Mouse (Mus musculus) midbrain, embryonic 15.5 days (tissue): ENCODE results near the gene Mt4. TPM values are rescaled to one million over a fixed set of nuclear protein-coding genes. Genes with fewer than 3 reads are reported as not detected.
"Not testable (repeated sequence)": the region's sequence is repeated elsewhere in the genome, so short reads cannot be mapped to it uniquely, and the experiment has no call there.

ENCODE experiments used
- ATAC-seq: fragments of 200-750 bp; cut with Nextera tagmentation; replicated peaks from 2 replicates; pipeline ENCODE4 v1.8.0; 2017; ENCODE audit warnings: moderate TSS enrichment
- H3K27ac ChIP-seq: fragments of 300-500 bp; sonication (generic); 2 replicates; pipeline ENCODE4 v1.5.1; 2015; ENCODE audit warnings: mild to moderate bottlenecking, inconsistent platforms
- H3K27me3 ChIP-seq: fragments of 300-500 bp; sonication (generic); replicated peaks from 2 replicates; pipeline ENCODE4 v1.6.1; 2015; ENCODE audit warnings: inconsistent platforms
- H3K36me3 ChIP-seq: fragments of 300-500 bp; sonication (generic); replicated peaks from 2 replicates; pipeline ENCODE4 v1.6.1; 2015; ENCODE audit warnings: inconsistent platforms
- H3K4me1 ChIP-seq: fragments of 300-500 bp; sonication (generic); 2 replicates; pipeline ENCODE4 v1.6.1; 2015; ENCODE audit warnings: inconsistent platforms
- H3K4me2 ChIP-seq: fragments of 300-500 bp; sonication (generic); 2 replicates; pipeline ENCODE4 v1.6.1; 2015; ENCODE audit warnings: inconsistent platforms, mild to moderate bottlenecking, moderate library complexity
- H3K4me3 ChIP-seq: fragments of 300-500 bp; sonication (generic); 2 replicates; pipeline ENCODE4 v1.5.1; 2015; ENCODE audit warnings: mild to moderate bottlenecking, inconsistent platforms
- H3K9ac ChIP-seq: fragments of 300-500 bp; sonication (generic); 2 replicates; pipeline ENCODE4 v1.6.1; 2015; ENCODE audit warnings: mild to moderate bottlenecking, inconsistent platforms
- H3K9me3 ChIP-seq: fragments of 300-500 bp; sonication (generic); 2 replicates; pipeline ENCODE4 v1.6.1; 2016; ENCODE audit warnings: inconsistent platforms
- WGBS: fragments of 180-500 bp; shearing (Covaris S2); methylation state at CpG from one replicate; pipeline ENCODE4 v1.1.7; 2015; ENCODE audit warnings: mixed read lengths; 5-methylcytosine and 5-hydroxymethylcytosine counted together
- polyA plus RNA-seq: library from polyadenylated mRNA; unstranded; fragments of >200 nt; fragmentation: Nextera tagmentation; extraction: Ambion mirVana; gene quantifications from 2 replicates; pipeline ENCODE4 v1.2.1, GENCODE M21; 2015

The Mt4 gene
- polyA plus RNA-seq, 1 experiment from 2014 or later: not detected

- no peak for ATAC-seq
- no peak overlapping the region for H3K27ac ChIP-seq
- H3K4me2 ChIP-seq: no peak overlapping the region
- H3K4me3 ChIP-seq: no peak overlapping the region
- WGBS: 86% methylated on average over 4 of the region's 4 CpGs
- no peak overlapping the region for H3K9ac ChIP-seq
- H3K36me3 ChIP-seq: no peaks in the 10 kb centered on the region
- H3K9me3 ChIP-seq: no peaks in the 10 kb centered on the region
- H3K27me3 ChIP-seq: no peaks in the 10 kb centered on the region
- no peaks in the 10 kb centered on the region for H3K4me1 ChIP-seq
Measured at GRCm38 (mm10) chr8:94140266-94140795, 3.3 kb downstream of the Mt4 start.

GRCm38 (mm10) chr8:94148236-94148635 lies 11.2 kb downstream of the Mt4 start:
- no peak overlapping the region for H3K4me2 ChIP-seq
- H3K9me3 ChIP-seq: no peaks in the 10 kb centered on the region
- ATAC-seq: no peak
- WGBS: 25% methylated on average over 5 of the region's 5 CpGs
- H3K36me3 ChIP-seq: no peaks in the 10 kb centered on the region
- no peak overlapping the region for H3K9ac ChIP-seq
- no peak overlapping the region for H3K4me3 ChIP-seq
- peaks cover 13% of the 10 kb centered on the region for H3K4me1 ChIP-seq
- H3K27ac ChIP-seq: no peak overlapping the region
- no peaks in the 10 kb centered on the region for H3K27me3 ChIP-seq

- 82% methylated on average over 5 of the region's 5 CpGs for WGBS
- Histone ChIP-seq H3K9me3 (no peaks in the 10 kb centered on the region), H3K4me2 (no peak overlapping the region), H3K27me3 (no peaks in the 10 kb centered on the region), H3K27ac (no peak overlapping the region), H3K36me3 (no peaks in the 10 kb centered on the region), H3K4me3 (no peak overlapping the region), H3K9ac (no peak overlapping the region), H3K4me1 (peaks cover 23% of the 10 kb centered on the region)
- ATAC-seq: no peak
Measured at GRCm38 (mm10) chr8:94150925-94151324, 13.9 kb downstream of the Mt4 start.

- Histone ChIP-seq H3K27me3 (no peaks in the 10 kb centered on the region), H3K4me3 (peak within 1 kb of the TSS; percentile 50), H3K9me3 (no peaks in the 10 kb centered on the region), H3K4me1 (peaks cover 23% of the 10 kb centered on the region), H3K27ac (peak within 1 kb of the TSS; percentile 71), H3K36me3 (no peaks in the 10 kb centered on the region), H3K4me2 (peak within 1 kb of the TSS; percentile 94), H3K9ac (peak within 1 kb of the TSS; percentile 52)
- peak; percentile 87 for ATAC-seq
- WGBS: 3% methylated on average over 29 of the region's 29 CpGs
Measured at GRCm38 (mm10) chr8:94152513-94153300, 15.7 kb downstream of the Mt4 start, which contains the start of gene Mt3. Gene Mt3 (plus strand): TSS chr8:94152607.

GRCm38 (mm10) chr8:94153451-94153850 lies 16.5 kb downstream of the Mt4 start:
- no peaks in the 10 kb centered on the region for H3K9me3 ChIP-seq
- peak; percentile 32 for ATAC-seq
- H3K9ac ChIP-seq: peak overlapping the region; percentile 52; the same call in 1 of the 2 replicates
- H3K4me2 ChIP-seq: peak overlapping the region; percentile 94
- 24% methylated on average over 7 of the region's 7 CpGs for WGBS
- H3K27ac ChIP-seq: peak overlapping the region; percentile 40
- peak overlapping the region; percentile 50 for H3K4me3 ChIP-seq
- peaks cover 23% of the 10 kb centered on the region for H3K4me1 ChIP-seq
- H3K36me3 ChIP-seq: no peaks in the 10 kb centered on the region
- H3K27me3 ChIP-seq: no peaks in the 10 kb centered on the region

GRCm38 (mm10) chr8:94154537-94154936 lies 17.5 kb downstream of the Mt4 start:
- peaks cover 23% of the 10 kb centered on the region for H3K4me1 ChIP-seq
- no peaks in the 10 kb centered on the region for H3K27me3 ChIP-seq
- no peaks in the 10 kb centered on the region for H3K36me3 ChIP-seq
- no peak for ATAC-seq
- H3K27ac ChIP-seq: peak overlapping the region; percentile 36; the same call in 1 of the 2 replicates
- H3K9ac ChIP-seq: no peak overlapping the region
- H3K4me2 ChIP-seq: no peak overlapping the region
- no peak overlapping the region for H3K4me3 ChIP-seq
- H3K9me3 ChIP-seq: no peaks in the 10 kb centered on the region
- WGBS: 44% methylated on average over 6 of the region's 6 CpGs

GRCm38 (mm10) chr8:94156092-94156491 lies 19.1 kb downstream of the Mt4 start:
- no peak for ATAC-seq
- Histone ChIP-seq H3K36me3 (no peaks in the 10 kb centered on the region), H3K4me2 (no peak overlapping the region), H3K27ac (no peak overlapping the region), H3K27me3 (no peaks in the 10 kb centered on the region), H3K4me1 (peaks cover 23% of the 10 kb centered on the region), H3K9ac (no peak overlapping the region), H3K9me3 (no peaks in the 10 kb centered on the region), H3K4me3 (no peak overlapping the region)
- 68% methylated on average over 4 of the region's 4 CpGs for WGBS

- not testable (repeated sequence) for ATAC-seq, H3K36me3 ChIP-seq, H3K4me3 ChIP-seq, H3K4me1 ChIP-seq, H3K9me3 ChIP-seq, H3K27ac ChIP-seq, H3K4me2 ChIP-seq, H3K9ac ChIP-seq
- WGBS: 76% methylated on average over 8 of the region's 8 CpGs
- peaks cover 14% of the 10 kb centered on the region for H3K27me3 ChIP-seq
Measured at GRCm38 (mm10) chr8:94165772-94166171, 28.8 kb downstream of the Mt4 start.

- H3K27ac ChIP-seq: no peak overlapping the region
- H3K4me3 ChIP-seq: no peak overlapping the region
- peak overlapping the region; percentile 32; the same call in 1 of the 2 replicates for H3K9ac ChIP-seq
- no peaks in the 10 kb centered on the region for H3K36me3 ChIP-seq
- WGBS: 6% methylated on average over 6 of the region's 6 CpGs
- peak overlapping the region; percentile 34 for H3K4me2 ChIP-seq
- 0 out of 2 replicates have a peak, but pooled peaks have one; percentile 52 for ATAC-seq
- H3K4me1 ChIP-seq: peaks cover 15% of the 10 kb centered on the region
- no peaks in the 10 kb centered on the region for H3K9me3 ChIP-seq
- peaks cover 29% of the 10 kb centered on the region for H3K27me3 ChIP-seq
Measured at GRCm38 (mm10) chr8:94167244-94167643, 30.2 kb downstream of the Mt4 start.

- Histone ChIP-seq H3K4me2 (no peak overlapping the region), H3K4me3 (no peak overlapping the region), H3K36me3 (no peaks in the 10 kb centered on the region), H3K9ac (no peak overlapping the region), H3K27ac (no peak overlapping the region), H3K9me3 (no peaks in the 10 kb centered on the region), H3K27me3 (peaks cover 52% of the 10 kb centered on the region), H3K4me1 (peaks cover 26% of the 10 kb centered on the region)
- ATAC-seq: no peak
- 88% methylated on average over 5 of the region's 5 CpGs for WGBS
Measured at GRCm38 (mm10) chr8:94169547-94169946, 32.5 kb downstream of the Mt4 start.

- H3K27me3 ChIP-seq: peaks cover 66% of the 10 kb centered on the region
- peak overlapping the region; percentile 47; the same call in 1 of the 2 replicates for H3K4me3 ChIP-seq
Measured at GRCm38 (mm10) chr8:94171321-94171755, 34.3 kb downstream of the Mt4 start.

GRCm38 (mm10) chr8:94172075-94172808 lies 35.2 kb downstream of the Mt4 start, which contains the start of gene Mt2:
Gene Mt2 (plus strand): TSS chr8:94172664.
- H3K36me3 ChIP-seq: no peaks in the 10 kb centered on the region
- peak within 1 kb of the TSS; percentile 43 for H3K9ac ChIP-seq
- H3K4me1 ChIP-seq: peaks cover 20% of the 10 kb centered on the region
- H3K4me3 ChIP-seq: peak within 1 kb of the TSS; percentile 47
- no peaks in the 10 kb centered on the region for H3K9me3 ChIP-seq
- H3K27me3 ChIP-seq: peaks cover 75% of the 10 kb centered on the region
- WGBS: under 1% methylated on average over 52 of the region's 56 CpGs
- ATAC-seq: 0 out of 2 replicates have a peak, but pooled peaks have one; percentile 43
- peak within 1 kb of the TSS; percentile 98 for H3K4me2 ChIP-seq
- H3K27ac ChIP-seq: no peak within 1 kb of the TSS

More at GRCm38 (mm10) chr8:94171321-94171755, 34.3 kb downstream of the Mt4 start:
- H3K27ac ChIP-seq: no peak overlapping the region
- no peaks in the 10 kb centered on the region for H3K36me3 ChIP-seq
- peaks cover 26% of the 10 kb centered on the region for H3K4me1 ChIP-seq
- no peak overlapping the region for H3K9ac ChIP-seq
- no peak for ATAC-seq
- 51% methylated on average over 10 of the region's 10 CpGs for WGBS
- H3K9me3 ChIP-seq: no peaks in the 10 kb centered on the region
- H3K4me2 ChIP-seq: peak overlapping the region; percentile 98
